Mouse (Mus musculus): Measurements from ENCODE around the gene Slc25a10.

Gene Slc25a10

DNA sequence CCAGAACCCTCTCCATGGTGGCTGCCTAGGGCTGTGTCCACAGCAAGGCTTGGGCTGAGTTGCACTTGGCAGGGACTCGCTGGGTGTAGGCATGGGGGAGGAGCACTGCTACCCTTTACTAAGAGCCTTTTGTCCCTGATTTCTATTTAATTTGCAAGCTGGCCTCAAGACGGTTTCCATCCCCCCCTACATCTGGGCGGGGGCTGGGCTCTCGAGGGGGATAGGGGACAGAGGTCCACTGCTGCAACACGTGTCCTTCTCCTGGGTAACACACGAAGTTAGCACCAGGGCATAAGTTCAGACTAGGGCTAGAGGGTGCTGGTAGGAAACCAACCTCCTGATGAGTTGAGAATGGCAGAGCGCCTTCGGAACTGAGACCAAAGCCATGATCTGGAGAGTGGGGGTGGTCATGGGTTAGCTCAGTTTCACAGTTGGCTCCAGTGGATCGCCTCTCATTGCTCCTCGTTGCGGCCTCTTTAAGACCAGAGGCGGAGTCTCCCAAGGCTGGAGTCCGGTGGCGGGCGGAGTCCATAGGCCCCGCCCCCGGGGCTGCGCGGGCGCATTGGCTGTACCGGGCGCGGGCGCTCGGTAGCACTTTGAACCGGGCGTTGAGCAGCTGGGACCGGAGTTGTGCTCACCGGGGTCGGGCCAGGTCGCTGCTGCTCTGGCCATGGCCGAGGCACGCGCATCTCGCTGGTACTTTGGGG lies at the start of gene Slc25a10:
Slc25a10 (plus strand) TSS at position 524 of the 707 bp plus-strand sequence.
- peak; percentile 92 to 97 for DNase-seq

DNA sequence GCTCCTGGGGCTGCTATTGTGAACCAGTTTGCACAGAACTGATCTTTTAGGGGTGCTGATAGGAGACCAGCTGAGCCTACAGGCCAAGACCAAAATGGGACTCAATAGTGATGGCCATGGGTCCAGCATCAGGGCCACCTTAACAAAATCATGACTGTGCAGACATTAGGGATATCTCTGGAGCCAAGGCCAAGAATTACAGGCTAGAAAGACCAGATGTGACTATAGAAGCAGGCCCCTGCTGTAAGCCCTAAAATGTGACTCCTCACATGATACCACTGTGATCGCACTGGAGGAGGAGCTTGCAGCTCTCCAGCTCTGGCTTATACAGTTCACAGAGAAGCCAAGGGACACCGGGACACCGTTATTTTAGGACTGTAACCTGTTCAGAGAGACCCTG lies 49.3 kb upstream of the Slc25a10 start, which contains the start of gene Tspan10:
Tspan10 (plus strand) TSS at position 301 of the 400 bp plus-strand sequence.
- no peak for DNase-seq

DNA sequence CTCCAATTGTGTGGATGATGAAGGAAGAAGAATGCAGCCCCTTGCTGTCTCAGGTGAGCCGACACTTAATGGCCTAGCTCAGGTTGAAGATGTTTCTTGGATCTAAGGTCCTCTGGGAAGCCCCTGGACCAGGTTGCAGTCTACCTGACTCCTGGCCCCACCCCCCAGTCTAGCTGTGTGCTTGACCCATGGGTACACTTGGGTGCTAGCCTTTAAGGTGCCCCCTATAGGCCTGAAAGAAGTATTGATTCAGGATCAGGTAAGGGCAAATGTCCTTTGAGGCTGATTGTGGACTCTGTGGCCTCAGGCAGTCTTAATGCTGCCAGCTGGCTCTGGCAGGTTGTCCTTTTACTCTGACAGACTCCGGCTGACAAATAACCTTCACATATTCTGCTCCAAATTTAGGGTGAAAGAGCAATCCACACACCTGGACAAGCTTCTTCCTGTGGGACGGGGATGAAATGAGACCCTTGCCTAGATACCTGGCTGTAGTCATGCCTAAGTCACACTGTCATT lies 48.8 kb upstream of the Slc25a10 start:
- no peak for DNase-seq

DNA sequence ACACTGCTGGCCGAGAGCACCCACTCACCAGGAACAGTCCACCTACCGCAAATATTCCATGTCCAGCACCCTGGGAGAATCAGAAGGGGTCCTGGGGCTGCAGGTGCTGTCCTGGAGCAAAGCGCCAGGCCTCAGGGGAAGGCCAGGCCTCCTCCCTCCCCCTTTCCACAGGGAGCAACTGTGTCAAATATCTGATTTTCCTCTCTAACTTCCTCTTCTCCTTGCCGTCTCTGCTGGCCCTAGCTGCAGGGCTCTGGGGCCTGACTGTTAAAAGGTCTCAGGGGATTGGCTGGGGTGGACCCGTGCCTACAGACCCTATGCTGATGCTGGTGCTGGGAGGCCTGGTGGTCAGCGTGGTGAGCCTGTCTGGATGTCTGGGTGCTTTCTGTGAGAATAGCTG lies 47.5 kb upstream of the Slc25a10 start:
- DNase-seq = no peak

DNA sequence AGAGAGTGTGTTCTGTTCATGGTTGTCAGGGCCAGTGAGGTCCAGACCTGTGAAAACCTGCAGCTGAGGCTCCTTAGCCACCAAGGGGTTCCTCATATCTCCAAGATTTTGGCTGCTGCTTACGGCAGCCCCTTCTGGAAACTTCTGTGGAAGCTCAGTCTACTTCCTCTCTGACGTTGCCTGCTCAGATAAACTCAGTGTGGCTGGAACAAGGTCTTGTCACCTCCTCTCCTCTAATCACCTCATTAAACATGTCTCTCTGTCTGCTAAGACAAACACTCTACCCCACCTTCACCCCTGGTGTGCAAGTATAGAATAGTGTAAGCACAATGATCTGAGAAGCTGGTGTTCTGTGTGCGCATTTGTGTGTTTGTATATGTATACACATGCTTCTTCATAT lies 46.2 kb upstream of the Slc25a10 start:
- no peak for DNase-seq

DNA sequence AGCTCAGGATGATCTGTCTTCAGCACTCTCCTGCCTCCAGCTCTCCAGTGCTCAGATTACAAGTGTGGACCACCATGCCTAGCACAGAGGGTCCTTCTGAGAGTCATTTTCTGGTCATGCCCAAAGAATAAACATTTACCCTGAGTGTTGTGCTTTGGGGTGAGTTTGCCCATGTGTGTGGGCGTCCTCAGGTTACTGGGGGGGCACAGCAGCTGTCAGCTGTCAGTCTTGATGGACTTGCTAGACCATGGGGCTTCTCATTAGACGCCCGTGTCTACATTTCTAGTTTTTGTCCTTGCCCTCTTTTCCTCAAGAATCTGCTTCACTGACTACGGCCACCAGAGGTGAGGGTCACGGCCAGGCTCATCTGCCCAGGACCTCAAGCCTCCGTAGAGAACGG lies 44.5 kb upstream of the Slc25a10 start:
- no peak for DNase-seq

DNA sequence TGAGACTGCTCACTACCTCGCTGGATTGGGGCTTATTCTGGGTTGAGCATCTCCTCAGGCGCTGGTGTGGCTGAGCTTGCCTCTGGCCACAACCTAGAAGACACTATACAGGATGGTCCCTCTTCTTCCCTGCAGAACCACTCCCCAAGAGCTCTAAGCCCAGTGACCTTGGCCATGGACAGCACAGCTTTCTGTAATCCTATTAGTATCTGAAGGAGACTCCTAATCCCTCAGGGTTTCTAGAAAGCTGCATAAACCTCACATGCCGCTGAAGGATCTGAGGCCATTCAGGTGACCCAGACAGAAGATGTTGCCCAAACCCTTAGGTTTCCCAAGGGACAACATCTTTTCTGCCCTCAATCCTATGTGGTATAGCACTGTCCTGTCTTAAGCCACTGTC lies 39.4 kb upstream of the Slc25a10 start:
- DNase-seq = no peak

DNA sequence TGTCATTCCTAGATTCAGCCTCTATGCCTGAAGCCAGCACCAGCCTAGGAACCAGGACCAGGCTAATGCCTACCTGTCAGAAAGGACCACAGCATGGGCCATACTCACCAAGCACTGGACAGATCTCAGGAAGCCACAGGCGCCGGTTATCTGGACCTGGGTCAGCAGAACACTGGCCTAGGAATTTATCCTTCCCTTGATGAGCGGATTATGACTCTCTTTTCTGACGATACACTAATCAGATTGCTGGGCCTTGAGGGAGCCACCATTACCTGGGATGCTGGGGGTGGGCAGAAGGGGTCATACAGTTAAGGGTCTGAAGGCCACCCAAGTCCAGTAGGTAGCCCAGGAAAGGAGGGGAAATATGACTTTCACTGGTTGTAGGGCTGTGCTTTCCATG lies 38.3 kb upstream of the Slc25a10 start, which contains the start of gene Pde6g:
Pde6g (minus strand) TSS at position 195 of the 400 bp plus-strand sequence.
- DNase-seq = no peak

DNA sequence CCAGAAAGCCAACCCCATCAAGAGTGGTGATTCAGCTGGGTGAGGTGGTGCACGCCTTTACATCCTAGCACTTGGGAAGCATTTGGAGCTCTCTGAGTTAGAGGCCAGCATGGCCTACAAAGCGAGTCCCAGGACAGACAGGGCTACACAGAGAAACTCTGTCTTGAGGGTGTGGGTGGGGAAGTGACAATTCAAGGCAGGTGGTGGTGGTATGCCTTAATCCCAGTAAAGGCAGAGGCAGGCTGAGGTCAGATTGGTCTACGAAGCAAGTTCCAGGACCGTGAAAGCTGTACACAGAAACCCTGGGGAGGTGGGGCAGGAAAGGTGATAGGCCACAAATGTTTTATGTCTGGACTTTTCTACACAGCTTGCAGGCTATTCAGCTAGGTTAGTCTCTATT lies 36.7 kb upstream of the Slc25a10 start:
- DNase-seq = no peak

DNA sequence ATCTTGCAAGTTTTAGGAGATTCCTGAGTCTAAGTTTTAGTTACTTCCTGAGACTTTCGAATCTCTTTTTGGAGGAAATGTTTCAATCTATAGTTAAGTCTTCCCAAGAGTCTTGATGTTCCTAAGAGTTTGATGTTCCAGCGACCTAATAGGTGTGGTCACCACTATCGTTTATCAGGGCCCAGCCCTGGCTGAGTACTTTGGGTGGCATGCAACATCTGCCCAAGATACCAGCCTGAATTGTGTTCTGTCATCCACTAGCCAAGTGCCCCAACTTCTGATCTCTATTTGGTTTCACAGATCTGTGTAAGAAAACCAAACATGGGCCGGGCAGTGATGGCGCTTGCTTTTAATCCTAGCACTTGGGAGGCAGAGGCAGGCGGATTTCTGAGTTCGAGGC lies 36.2 kb upstream of the Slc25a10 start:
- no peak for DNase-seq

DNA sequence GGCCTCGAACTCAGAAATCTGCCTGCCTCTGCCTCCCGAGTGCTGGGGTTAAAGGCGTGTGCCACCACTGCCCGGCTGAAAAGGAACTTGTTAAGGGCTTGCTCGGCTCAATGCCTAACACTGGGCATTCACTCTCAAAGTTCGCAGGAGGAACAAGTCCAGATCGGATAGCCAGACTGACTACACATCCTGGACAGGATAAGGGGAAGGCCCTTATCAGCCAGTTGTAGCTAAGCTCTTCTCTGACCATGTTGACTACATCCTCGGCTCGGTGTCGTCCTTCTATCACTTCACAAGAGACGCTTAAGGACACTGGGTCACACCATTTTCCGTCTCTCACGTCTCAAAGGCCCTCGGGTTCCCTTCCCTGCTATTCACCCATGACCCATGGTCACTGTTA lies 34.3 kb upstream of the Slc25a10 start:
- DNase-seq = no peak

DNA sequence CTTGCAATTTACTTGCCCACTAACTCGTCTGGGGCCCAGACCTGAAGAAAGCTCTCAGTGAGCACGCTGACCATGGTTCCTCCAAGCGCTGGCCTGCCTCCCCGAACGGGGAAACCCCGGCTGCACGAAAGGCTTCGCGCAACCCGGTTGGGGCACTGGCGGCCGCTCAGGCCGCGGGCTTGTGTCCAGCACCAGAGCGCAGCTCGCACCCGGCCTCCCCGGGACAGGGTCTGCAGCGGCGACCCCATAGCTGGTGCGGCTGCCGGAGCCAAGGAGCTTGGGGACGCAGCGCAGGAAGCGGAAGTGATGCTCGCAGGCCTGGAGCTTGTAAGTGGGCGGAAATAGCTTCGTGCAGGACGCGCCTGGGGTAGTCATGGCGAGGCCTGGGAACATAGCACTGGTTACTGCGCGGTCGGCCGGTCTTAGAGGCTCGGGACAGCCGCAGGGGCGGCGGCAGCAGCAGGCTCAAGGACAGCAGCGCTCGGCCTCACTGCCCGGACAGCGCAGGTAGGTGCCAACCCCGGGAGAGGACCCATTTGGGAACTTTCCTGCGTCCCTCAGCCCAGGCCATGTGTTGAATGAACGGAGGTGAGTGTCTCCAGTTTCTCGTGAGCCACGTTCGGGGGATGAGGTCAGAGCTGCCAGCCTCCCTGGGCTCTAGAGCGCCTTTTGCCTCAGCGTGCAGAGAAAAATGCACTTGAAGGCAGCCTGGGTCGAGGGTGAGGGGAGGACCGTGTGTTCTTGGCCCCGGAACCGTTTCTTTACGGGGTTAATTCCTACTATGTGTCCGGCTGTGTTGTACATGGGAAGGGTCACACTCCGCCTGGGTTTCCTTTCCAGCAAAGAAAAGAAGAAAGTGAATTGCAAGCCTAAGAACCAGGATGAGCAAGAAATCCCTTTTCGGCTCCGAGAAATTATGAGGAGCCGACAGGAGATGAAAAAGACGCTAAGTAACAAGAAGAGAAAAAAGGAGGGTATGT lies 33.6 kb upstream of the Slc25a10 start, which contains the start of the genes Oxld1 and Ccdc137:
Oxld1 (minus strand) TSS at position 297 of the 980 bp plus-strand sequence.
Ccdc137 (plus strand) TSS at position 344 of the 980 bp plus-strand sequence.
- DNase-seq = peak; percentile 80 to 90

DNA sequence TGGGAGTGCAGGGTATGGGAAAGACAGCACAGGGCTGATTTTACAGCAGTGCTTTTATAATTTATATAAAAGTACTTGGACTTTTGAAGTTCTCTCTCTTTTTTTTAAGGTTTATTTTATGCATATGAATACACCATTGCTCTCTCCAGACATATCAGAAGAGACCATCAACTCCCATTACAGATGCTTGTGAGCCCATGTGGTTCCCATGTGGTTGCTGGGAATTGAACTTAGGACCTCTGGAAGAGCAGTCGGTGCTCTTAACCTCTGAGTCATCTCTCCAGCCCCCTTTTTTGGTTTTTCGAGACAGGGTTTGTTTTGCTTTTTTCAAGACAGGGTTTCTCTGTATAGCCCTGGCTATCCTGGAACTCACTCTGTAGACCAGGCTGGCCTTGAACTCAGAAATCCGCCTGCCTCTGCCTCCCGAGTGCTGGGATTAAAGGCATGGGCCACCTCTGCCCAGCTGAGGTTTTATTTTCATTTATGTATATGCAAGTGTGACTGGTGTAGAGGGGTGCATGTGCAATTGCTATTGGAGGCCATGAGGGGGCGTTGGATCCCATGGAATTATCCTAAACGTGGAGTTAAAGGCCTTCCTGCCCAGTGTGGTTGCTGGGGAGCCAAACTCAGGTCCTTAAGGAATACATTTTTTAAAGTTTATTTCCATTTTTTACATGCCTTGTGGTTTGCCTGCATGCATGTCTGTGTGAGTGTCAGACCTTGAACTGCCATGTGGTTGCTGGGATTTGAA lies 32.6 kb upstream of the Slc25a10 start:
- DNase-seq = no peak

DNA sequence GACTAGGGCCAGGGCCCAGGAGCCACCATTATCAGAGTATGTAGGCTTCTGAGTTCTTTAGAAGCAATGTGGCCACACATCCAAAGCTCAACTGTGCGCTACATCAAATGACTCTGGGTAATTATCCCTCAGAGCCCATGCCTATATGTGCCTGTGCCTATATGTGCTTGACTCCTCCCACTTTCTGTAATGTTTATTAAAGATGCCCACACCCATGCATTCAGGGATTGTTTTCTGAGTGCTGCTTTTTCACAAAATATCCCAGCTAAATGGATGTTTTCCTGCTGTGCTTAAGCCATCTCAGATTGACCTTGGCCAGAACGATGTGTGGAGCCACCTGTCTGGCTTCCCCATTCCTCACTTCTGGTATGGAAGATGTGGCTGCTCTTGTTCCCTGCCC lies 28.1 kb upstream of the Slc25a10 start:
- DNase-seq = no peak

DNA sequence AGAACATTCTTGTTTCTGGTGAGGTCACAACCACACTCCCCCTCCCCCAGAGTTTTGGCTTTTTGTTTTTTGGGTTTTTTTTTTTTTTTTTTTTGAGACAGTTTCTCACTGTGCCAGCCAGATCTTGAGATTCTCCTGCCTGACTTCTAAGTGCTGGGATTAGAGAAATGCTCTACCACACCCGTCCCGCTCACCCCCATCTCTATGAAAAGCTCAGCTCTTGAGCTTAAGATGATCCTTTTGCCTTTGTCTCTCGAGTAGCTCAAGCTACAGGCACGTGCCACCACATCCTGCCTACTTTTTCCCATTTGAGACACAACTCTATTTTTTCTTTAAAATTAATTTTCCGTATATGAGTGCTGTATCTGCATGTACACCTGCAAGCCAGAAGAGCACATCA lies 27.3 kb upstream of the Slc25a10 start:
- no peak for DNase-seq

DNA sequence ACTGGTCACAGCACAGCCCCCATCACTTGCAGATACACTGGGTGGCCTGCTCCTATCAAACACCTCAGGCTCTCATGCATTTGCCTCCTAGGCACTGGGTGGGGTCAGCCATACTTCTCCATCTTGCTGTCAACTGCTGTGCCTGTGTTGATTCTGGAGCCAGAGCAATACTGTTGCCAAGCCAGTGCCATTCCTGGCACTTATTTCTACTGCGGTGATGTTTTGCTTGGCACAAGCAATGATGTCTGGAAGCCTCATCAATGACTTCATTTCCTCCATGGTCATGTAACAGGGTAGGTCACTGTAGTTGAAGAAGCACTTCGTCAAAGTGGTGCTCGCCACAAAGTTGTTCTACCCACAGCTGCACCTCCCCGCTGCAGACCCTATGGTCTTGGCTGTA lies 26.1 kb upstream of the Slc25a10 start:
- no peak for DNase-seq

DNA sequence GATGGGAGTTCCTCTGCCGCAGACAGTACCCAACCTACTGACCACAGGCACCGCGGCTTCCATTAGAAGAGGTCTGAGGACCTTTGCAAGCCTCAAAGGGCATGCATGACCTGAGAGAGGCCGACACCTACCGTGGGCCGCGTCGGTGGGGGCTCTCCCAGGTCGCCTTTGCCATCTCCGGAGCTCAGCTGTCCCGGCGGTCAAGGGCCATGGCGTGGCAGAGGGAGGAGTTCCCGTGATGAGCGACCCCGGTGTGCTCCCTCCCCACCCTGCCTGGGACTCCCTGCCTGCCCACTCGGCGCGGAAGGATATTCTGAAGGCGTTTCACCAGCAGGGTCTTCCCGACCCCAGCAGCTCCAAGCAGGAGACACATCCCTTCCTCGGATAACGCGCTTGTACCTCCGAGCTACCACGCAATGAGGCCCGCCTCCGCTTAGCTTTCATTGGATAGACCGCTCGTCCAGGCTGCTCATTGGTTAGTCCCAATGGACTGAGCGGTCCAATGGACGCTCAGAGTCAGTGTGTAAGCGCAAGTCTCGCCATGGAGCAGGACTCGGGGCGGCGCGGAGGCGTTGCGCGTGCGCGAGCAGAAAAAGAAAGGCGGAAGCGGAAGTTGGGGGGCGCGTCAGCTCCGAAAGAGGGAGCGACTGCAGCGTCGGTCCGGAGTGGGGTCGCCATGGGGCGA lies 24.4 kb upstream of the Slc25a10 start, which contains the start of gene Arl16:
Arl16 (minus strand) TSS at position 557 of the 685 bp plus-strand sequence.
- peak; percentile 95 to 97 for DNase-seq

DNA sequence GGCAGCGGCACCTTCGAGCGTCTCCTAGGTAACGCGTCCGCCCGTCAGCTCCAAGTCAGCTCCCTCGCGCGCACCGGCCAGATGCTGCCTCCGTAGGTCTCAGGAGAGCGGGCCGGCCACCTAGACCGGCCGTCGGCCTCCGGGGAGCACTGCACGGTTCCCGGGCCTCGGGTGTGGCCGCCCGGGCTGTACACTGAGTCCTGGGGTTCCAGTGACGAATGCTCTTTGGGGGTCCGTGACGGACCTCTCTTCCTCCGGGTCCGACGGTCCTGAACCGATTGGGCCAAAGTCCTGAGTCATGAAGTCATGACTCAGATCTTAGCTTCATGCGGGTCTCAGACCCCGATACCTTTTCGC lies 23.9 kb upstream of the Slc25a10 start:
- no peak for DNase-seq

DNA sequence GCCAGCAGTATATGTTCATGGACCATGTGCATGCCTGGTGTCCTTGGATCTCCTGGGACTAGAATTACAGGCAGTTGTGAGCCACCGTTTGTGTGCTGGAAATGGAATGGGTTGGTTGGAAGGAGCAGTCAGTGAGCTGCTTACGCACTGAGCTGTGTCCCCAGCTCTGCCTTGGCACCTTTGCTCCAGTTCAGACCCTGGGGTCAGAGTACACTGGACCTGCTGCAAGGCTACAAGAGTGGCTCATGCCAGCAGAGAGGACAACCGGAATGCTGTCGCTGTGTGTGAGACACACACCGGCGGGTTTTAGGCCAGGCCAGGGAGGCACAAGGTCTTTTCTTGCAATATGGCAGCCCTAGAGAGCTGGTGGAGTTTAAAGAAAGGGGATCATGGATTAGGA lies 19.6 kb upstream of the Slc25a10 start:
- DNase-seq = peak; percentile 63 to 90

DNA sequence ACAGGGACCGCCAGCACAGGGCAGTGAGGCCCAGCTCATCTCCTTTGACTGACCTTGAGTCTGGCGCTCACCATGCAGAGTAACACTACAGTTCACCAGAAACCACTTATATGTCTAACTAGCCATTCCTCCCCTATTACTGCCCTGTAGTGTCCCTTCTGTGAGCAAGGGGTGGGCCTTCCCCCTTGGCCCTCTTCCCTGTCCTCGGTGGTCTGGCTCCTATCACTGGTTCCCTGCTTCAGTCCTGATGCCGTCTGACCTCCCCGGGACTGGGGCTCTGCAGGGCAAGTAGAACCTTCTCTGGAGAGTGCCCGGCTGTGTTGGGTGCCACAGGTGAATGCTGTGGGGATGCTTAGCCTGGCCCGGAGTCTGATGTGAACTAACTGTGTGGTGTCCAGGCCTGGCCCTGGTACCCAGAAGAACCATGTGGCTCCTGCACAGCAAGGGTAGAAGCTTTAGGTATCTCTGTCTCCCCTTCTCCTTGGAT lies 8.1 kb upstream of the Slc25a10 start:
- DNase-seq = peak in 1 of 2 experiments; percentile 50

DNA sequence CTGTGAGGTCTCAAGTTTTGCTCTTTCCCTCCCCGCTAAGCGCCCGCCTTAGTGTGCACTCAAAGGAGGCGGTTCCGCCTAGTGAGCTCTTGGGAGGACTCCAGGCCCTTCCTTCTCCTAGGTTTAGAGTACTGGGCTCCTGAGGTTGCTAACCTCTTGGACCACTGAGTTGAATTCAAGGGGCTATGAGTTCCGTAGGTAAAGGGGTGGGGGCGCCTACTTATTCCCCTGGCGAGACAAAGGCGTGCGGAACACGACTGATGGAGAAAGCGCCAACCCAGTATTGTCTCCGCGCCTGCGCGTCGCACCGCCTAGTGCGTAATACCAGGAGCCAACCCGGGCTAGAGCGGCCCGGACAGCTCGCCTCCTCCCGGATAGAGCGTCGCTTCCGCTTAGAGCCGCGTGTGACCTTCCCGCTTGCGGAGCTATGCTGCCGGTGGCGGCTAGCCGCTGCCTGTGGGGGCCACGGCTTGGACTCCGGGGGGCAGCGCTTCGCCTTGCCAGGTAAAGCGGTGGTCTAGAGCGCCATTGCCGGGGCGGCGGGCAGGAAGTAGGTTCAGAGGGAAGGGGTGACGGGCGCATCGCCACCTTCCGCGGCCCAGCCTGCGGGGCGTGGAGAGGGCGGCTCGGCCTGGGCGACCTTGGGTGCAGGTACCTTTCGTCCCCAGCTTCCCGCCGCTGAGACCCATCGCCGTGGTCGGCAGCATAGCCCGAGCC lies 7.2 kb upstream of the Slc25a10 start, which contains the start of gene Mrpl12:
Mrpl12 (plus strand) TSS at position 349 of the 717 bp plus-strand sequence.
- DNase-seq = peak; percentile 90 to 96

Measured in kidney, postnatal 25 days (tissue).